Mouse (Mus musculus): ENCODE measurements around the gene Tspan15. TPM values are rescaled to one million over a fixed set of nuclear protein-coding genes. Genes with fewer than 3 reads are reported as not detected.

Tspan15 gene
- polyA plus RNA-seq, 1 experiment, result 38.8 TPM

DNA sequence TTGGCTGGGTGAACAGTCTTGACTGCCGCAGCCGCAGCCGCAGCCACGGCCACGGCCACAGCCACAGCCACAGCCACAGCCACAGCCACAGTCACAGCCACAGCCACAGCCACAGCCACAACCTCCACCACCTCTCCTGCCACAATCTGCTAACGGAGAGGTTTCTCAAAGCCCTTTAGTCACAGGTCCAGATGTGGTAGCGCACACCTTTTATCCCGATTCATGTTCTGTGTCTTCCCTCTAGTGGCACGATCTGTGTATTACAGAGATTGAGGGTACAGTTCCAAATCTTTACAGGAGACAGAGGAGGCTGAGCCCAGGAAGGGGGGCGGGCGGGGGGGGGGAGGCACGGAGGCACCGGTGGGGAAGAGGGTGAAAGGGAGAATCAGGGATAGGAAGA is 11.8 kb upstream of the Tspan15 start:
- no peaks in the 10 kb centered on the region for H3K36me3 ChIP-seq (ENCODE audit: control insufficient read depth, insufficient read depth, low read length)
- H3K4me1 ChIP-seq (ENCODE audit: control insufficient read depth, insufficient read depth, low read length), result no peaks in the 10 kb centered on the region
- 43% methylated on average over 12 of the region's 13 CpGs for WGBS
- TF ChIP-seq POLR2A (IDR thresholded peaks at IDR 0.05; ENCODE audit: low read depth, low read length) (no peak), CTCF (conservative IDR thresholded peaks at IDR 0.05; ENCODE audit: insufficient read depth, insufficient read length, low read depth, low read length) (peak; percentile 52)
- H3K4me3 ChIP-seq (ENCODE audit: insufficient read depth, low read depth, low read length), result no peak overlapping the region
- peak; percentile 77 for DNase-seq
- no peak overlapping the region for H3K27ac ChIP-seq (ENCODE audit: insufficient read depth, low read depth, low read length)
- H3K27me3 ChIP-seq (replicated peaks; ENCODE audit: control insufficient read depth, insufficient read depth, low read length), result no peaks in the 10 kb centered on the region

DNA sequence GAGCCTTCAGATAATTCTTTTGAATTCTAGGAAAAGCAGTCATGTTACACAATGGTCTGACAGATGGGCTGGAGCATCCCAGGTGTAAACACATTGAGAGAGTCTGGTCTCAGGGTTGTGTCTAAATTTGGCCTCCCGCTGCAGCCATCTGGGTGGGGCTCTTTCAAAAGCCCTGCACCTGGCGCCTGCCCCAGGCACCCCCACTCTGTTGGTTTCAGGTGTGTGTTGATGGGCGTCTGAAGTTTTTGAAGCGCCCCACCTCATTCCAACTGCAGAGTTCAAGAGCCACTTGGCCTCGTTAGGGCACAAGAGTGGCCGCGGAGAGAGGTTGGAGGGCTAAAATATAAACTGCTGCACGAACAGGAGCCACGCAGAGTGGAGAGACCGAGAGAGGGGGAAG is 11.3 kb upstream of the Tspan15 start:
- Histone ChIP-seq H3K36me3 (ENCODE audit: control insufficient read depth, insufficient read depth, low read length) (no peaks in the 10 kb centered on the region), H3K4me3 (ENCODE audit: insufficient read depth, low read depth, low read length) (no peak overlapping the region), H3K4me1 (ENCODE audit: control insufficient read depth, insufficient read depth, low read length) (no peaks in the 10 kb centered on the region), H3K27ac (ENCODE audit: insufficient read depth, low read depth, low read length) (no peak overlapping the region), H3K27me3 (replicated peaks; ENCODE audit: control insufficient read depth, insufficient read depth, low read length) (no peaks in the 10 kb centered on the region)
- 90% methylated on average over 10 of the region's 10 CpGs for WGBS
- no peak for TF ChIP-seq POLR2A (IDR thresholded peaks at IDR 0.05; ENCODE audit: low read depth, low read length)
- TF ChIP-seq CTCF (conservative IDR thresholded peaks at IDR 0.05; ENCODE audit: insufficient read depth, insufficient read length, low read depth, low read length), result no peak
- no peak for DNase-seq

DNA sequence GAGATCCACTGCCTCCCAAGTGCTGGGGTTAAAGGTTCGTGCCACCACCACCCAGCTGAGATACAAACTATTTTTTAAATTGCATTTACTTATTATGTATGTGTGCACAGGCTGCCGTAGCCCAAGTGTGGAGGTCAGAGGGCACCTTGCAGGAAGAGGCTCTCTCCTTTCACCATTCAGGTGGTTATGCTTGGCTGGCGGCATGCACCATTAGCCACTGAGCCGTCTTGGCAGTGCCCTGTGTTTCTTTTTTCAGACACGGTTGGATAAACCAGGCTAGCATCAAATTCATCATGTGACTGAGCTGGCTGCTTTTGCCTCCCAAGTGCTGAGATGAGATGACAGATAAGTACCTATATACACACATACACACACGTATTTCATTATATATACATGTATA is 8.2 kb upstream of the Tspan15 start:
- H3K4me1 ChIP-seq (ENCODE audit: control insufficient read depth, insufficient read depth, low read length), result no peaks in the 10 kb centered on the region
- 26% methylated on average over 6 of the region's 6 CpGs for WGBS
- H3K36me3 ChIP-seq (ENCODE audit: control insufficient read depth, insufficient read depth, low read length), result no peaks in the 10 kb centered on the region
- TF ChIP-seq POLR2A (IDR thresholded peaks at IDR 0.05; ENCODE audit: low read depth, low read length) (no peak), CTCF (conservative IDR thresholded peaks at IDR 0.05; ENCODE audit: insufficient read depth, insufficient read length, low read depth, low read length) (no peak)
- H3K27me3 ChIP-seq (replicated peaks; ENCODE audit: control insufficient read depth, insufficient read depth, low read length), result no peaks in the 10 kb centered on the region
- DNase-seq, result peak; percentile 95
- no peak overlapping the region; the same call in 1 of the 2 replicates for H3K27ac ChIP-seq (ENCODE audit: insufficient read depth, low read depth, low read length)
- no peak overlapping the region for H3K4me3 ChIP-seq (ENCODE audit: insufficient read depth, low read depth, low read length)

DNA sequence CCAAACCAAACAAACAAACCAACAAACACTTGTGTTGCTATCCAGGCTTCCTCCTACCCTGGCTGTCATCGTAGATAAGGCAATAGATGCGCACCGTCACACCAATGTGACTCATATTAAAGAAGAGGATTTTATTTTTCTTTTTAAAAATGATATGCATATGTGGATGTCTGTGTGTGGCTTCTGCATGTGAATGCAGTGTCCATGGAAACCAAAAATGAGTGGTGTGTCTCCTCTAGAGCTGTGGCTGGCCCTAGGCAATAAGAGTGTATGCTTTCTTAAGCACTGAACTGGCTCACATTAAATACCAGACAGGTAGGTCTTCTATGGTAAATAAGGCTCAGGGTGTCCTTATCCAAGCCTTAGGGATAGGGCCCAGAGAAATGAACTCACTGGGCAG is 7.6 kb upstream of the Tspan15 start:
- no peak for DNase-seq
- Histone ChIP-seq H3K4me1 (ENCODE audit: control insufficient read depth, insufficient read depth, low read length) (no peaks in the 10 kb centered on the region), H3K36me3 (ENCODE audit: control insufficient read depth, insufficient read depth, low read length) (no peaks in the 10 kb centered on the region), H3K4me3 (ENCODE audit: insufficient read depth, low read depth, low read length) (no peak overlapping the region), H3K27ac (ENCODE audit: insufficient read depth, low read depth, low read length) (no peak overlapping the region), H3K27me3 (replicated peaks; ENCODE audit: control insufficient read depth, insufficient read depth, low read length) (no peaks in the 10 kb centered on the region)
- WGBS, result 95% methylated on average over 3 of the region's 3 CpGs
- TF ChIP-seq POLR2A (IDR thresholded peaks at IDR 0.05; ENCODE audit: low read depth, low read length), result no peak

DNA sequence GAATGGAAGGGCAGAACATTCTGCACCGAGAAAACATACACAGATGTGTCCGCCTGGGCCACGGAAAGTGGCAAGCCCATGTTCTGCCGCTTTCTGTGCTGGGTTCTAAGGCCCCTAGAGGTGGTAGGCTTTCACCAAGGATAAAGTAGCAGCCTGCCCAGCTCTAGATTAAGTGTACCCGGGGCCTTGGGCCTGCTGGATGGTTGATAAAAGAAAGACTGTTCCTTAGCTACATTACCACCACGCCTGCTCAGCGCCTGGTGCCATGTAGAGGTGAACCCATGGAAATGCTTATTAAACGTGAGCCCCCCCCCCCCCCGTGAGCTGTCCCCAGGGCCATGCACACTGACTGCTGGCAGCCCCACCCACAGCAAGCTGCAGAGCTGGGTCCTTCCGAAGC is 6.2 kb upstream of the Tspan15 start:
- H3K27me3 ChIP-seq (replicated peaks; ENCODE audit: control insufficient read depth, insufficient read depth, low read length), result no peaks in the 10 kb centered on the region
- H3K27ac ChIP-seq (ENCODE audit: insufficient read depth, low read depth, low read length), result no peak overlapping the region
- 81% methylated on average over 10 of the region's 10 CpGs for WGBS
- peaks cover under 1% of the 10 kb centered on the region for H3K4me1 ChIP-seq (ENCODE audit: control insufficient read depth, insufficient read depth, low read length)
- TF ChIP-seq POLR2A (IDR thresholded peaks at IDR 0.05; ENCODE audit: low read depth, low read length) (no peak), CTCF (conservative IDR thresholded peaks at IDR 0.05; ENCODE audit: insufficient read depth, insufficient read length, low read depth, low read length) (no peak)
- DNase-seq, result no peak
- H3K36me3 ChIP-seq (ENCODE audit: control insufficient read depth, insufficient read depth, low read length), result no peaks in the 10 kb centered on the region
- H3K4me3 ChIP-seq (ENCODE audit: insufficient read depth, low read depth, low read length), result no peak overlapping the region

DNA sequence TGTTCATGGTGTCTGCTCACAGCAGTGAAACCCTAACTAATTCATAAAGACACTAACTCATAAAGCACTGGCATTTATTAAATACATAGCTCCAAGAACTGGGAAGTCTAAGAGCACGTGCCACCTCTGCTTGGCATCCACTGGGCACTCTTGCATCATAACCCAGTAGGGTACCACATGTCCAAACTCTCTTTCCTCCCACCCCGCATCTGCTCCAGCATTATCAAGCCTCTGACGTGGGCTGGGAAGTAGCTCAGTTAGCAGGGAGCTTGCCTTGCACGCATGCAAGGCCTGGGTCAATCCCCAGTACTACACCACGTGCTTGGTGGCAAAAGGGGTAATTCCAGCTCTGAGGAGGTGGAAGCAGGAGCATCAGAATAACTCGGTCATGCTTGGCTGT is 5.1 kb upstream of the Tspan15 start:
- Histone ChIP-seq H3K4me1 (ENCODE audit: control insufficient read depth, insufficient read depth, low read length) (peaks cover 11% of the 10 kb centered on the region), H3K27ac (ENCODE audit: insufficient read depth, low read depth, low read length) (no peak overlapping the region), H3K27me3 (replicated peaks; ENCODE audit: control insufficient read depth, insufficient read depth, low read length) (no peaks in the 10 kb centered on the region), H3K36me3 (ENCODE audit: control insufficient read depth, insufficient read depth, low read length) (no peaks in the 10 kb centered on the region), H3K4me3 (ENCODE audit: insufficient read depth, low read depth, low read length) (no peak overlapping the region)
- no peak for TF ChIP-seq POLR2A (IDR thresholded peaks at IDR 0.05; ENCODE audit: low read depth, low read length)
- no peak for TF ChIP-seq CTCF (conservative IDR thresholded peaks at IDR 0.05; ENCODE audit: insufficient read depth, insufficient read length, low read depth, low read length)
- DNase-seq, result no peak
- 94% methylated on average over 6 of the region's 6 CpGs for WGBS

DNA sequence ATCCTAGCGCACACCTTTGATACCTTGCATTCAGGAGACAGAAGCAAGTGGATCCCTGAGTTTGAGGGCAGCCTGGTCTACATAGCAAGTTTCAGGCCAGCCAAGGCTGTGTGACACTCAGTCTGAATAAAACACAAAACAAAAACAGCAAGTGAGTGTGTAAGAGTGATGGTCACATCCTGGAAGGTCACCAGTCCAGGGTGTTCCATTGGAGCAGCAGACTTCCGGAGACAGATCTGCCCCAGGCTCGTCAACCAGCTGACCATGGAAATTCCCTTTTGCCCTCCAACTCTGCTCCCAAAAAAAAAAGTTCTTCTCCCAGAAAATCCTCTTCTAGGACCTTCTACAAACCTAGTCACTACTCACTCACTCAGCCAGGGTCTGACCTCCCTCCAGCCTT is 760 bp upstream of the Tspan15 start:
- DNase-seq, result peak; percentile 77
- no peaks in the 10 kb centered on the region for H3K27me3 ChIP-seq (replicated peaks; ENCODE audit: control insufficient read depth, insufficient read depth, low read length)
- peak overlapping the region; percentile 76 for H3K27ac ChIP-seq (ENCODE audit: insufficient read depth, low read depth, low read length)
- TF ChIP-seq CTCF (conservative IDR thresholded peaks at IDR 0.05; ENCODE audit: insufficient read depth, insufficient read length, low read depth, low read length), result no peak
- no peak for TF ChIP-seq POLR2A (IDR thresholded peaks at IDR 0.05; ENCODE audit: low read depth, low read length)
- peaks cover 15% of the 10 kb centered on the region for H3K4me1 ChIP-seq (ENCODE audit: control insufficient read depth, insufficient read depth, low read length)
- H3K36me3 ChIP-seq (ENCODE audit: control insufficient read depth, insufficient read depth, low read length), result no peaks in the 10 kb centered on the region
- 55% methylated on average over 3 of the region's 3 CpGs for WGBS
- no peak overlapping the region for H3K4me3 ChIP-seq (ENCODE audit: insufficient read depth, low read depth, low read length)

DNA sequence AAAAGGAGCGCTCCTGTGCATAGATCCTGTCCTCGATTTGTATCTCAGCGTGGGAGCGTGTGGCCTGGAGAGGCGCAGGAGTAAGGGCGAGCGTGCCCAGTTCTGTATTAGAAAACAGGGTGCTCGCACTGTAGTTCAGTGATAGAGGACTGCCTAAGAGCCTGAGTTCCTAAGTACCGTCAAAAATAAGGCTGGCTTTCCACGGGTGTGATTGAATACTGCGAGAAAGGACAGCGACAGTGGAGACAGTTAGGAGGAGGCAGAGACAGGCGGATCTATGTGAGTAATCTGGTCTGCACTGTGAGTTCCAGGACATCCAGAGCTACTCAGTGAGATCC is 313 bp upstream of the Tspan15 start:
- DNase-seq, result no peak
- H3K27ac ChIP-seq (ENCODE audit: insufficient read depth, low read depth, low read length), result peak overlapping the region; percentile 76
- TF ChIP-seq CTCF (conservative IDR thresholded peaks at IDR 0.05; ENCODE audit: insufficient read depth, insufficient read length, low read depth, low read length) (no peak), POLR2A (IDR thresholded peaks at IDR 0.05; ENCODE audit: low read depth, low read length) (no peak)
- WGBS, result 7% methylated on average over 13 of the region's 13 CpGs
- H3K4me3 ChIP-seq (ENCODE audit: insufficient read depth, low read depth, low read length), result peak overlapping the region; percentile 48
- no peaks in the 10 kb centered on the region for H3K36me3 ChIP-seq (ENCODE audit: control insufficient read depth, insufficient read depth, low read length)
- peaks cover 15% of the 10 kb centered on the region for H3K4me1 ChIP-seq (ENCODE audit: control insufficient read depth, insufficient read depth, low read length)
- no peaks in the 10 kb centered on the region for H3K27me3 ChIP-seq (replicated peaks; ENCODE audit: control insufficient read depth, insufficient read depth, low read length)

Measured in kidney, adult 2 months (tissue).